Mouse (Mus musculus): Measurements from ENCODE around the gene Hdac7. TPM values are rescaled to one million over a fixed set of nuclear protein-coding genes. Genes with fewer than 3 reads are reported as not detected.
A peak's percentile ranks its signal among the peaks of the same experiment; 100 is the strongest.

The Hdac7 gene
- total and polyA plus RNA-seq, 3 experiments, result 52.5 to 256 (median 65.1) TPM

GRCm38 (mm10) chr15:97854551-97854950, 10.2 kb upstream of the Hdac7 start:
- DNase-seq, result no peak

- no peak for DNase-seq
These were observed 9.8 kb upstream of the Hdac7 start for GRCm38 (mm10) chr15:97854059-97854458.

GRCm38 (mm10) chr15:97852291-97852690, 8.0 kb upstream of the Hdac7 start:
- DNase-seq, result no peak

GRCm38 (mm10) chr15:97851011-97851410, 6.7 kb upstream of the Hdac7 start:
- no peak for DNase-seq

GRCm38 (mm10) chr15:97850441-97850840, 6.1 kb upstream of the Hdac7 start:
- peak; percentile 54 for DNase-seq

- DNase-seq, result peak; percentile 87
These were observed 5.0 kb upstream of the Hdac7 start for GRCm38 (mm10) chr15:97849116-97849911.

- DNase-seq, result no peak
These were observed 3.6 kb upstream of the Hdac7 start for GRCm38 (mm10) chr15:97847866-97848265.

GRCm38 (mm10) chr15:97847285-97847684, 3.0 kb upstream of the Hdac7 start:
- no peak for DNase-seq

GRCm38 (mm10) chr15:97846121-97846882, 2.0 kb upstream of the Hdac7 start:
- DNase-seq, result no peak

- no peak for DNase-seq
These were observed 1.1 kb downstream of the Hdac7 start for GRCm38 (mm10) chr15:97843247-97843651.

- no peak for DNase-seq
These were observed 2.2 kb downstream of the Hdac7 start for GRCm38 (mm10) chr15:97842058-97842457.

- no peak for DNase-seq
These were observed 2.9 kb downstream of the Hdac7 start for GRCm38 (mm10) chr15:97841383-97841782.

- no peak for DNase-seq
These were observed 3.5 kb downstream of the Hdac7 start for GRCm38 (mm10) chr15:97840781-97841180.

- DNase-seq, result peak; percentile 86
These were observed 4.3 kb downstream of the Hdac7 start for GRCm38 (mm10) chr15:97839991-97840455.

GRCm38 (mm10) chr15:97839473-97839872, 4.8 kb downstream of the Hdac7 start:
- DNase-seq, result no peak

- DNase-seq, result no peak
These were observed 5.3 kb downstream of the Hdac7 start for GRCm38 (mm10) chr15:97839012-97839411.

- DNase-seq, result no peak
These were observed 5.9 kb downstream of the Hdac7 start for GRCm38 (mm10) chr15:97838395-97838794.

- no peak for DNase-seq
These were observed 6.7 kb downstream of the Hdac7 start for GRCm38 (mm10) chr15:97837491-97838061.

GRCm38 (mm10) chr15:97836894-97837247, 7.4 kb downstream of the Hdac7 start:
- no peak for DNase-seq

- DNase-seq, result no peak
These were observed 8.0 kb downstream of the Hdac7 start for GRCm38 (mm10) chr15:97836153-97836893.

GRCm38 (mm10) chr15:97832764-97833479, 11.4 kb downstream of the Hdac7 start:
- no peak for DNase-seq

All from adrenal gland, adult 2 months (tissue).